Mouse (Mus musculus) bone marrow macrophage, adult 2 months (primary cell): ENCODE measurements around the gene B230118H07Rik. TPM values are rescaled to one million over a fixed set of nuclear protein-coding genes. Genes with fewer than 3 reads are reported as not detected.

Source experiments
- H3K27ac ChIP-seq: 2 replicates; pipeline ENCODE4 v1.5.1; 2012; ENCODE audit warnings: low read depth, low read length; ENCODE audit not compliant: insufficient read depth
- H3K4me1 ChIP-seq: 2 replicates; pipeline ENCODE4 v1.6.1; 2012; ENCODE audit warnings: low read length; ENCODE audit not compliant: control insufficient read depth, insufficient read depth
- H3K4me3 ChIP-seq: 2 replicates; pipeline ENCODE4 v1.5.1; 2012; ENCODE audit warnings: mild to moderate bottlenecking, low read length, moderate library complexity; ENCODE audit not compliant: insufficient read depth
- CTCF ChIP-seq: IDR thresholded peaks from 2 replicates; pipeline ENCODE4 v1.5.1; 2012; ENCODE audit warnings: low read depth, mild to moderate bottlenecking, low read length, moderate library complexity
- POLR2A ChIP-seq: IDR thresholded peaks from 2 replicates; pipeline ENCODE4 v1.6.1; 2012; ENCODE audit warnings: mild to moderate bottlenecking, low read depth, low read length, borderline replicate concordance
- polyA plus RNA-seq: library from polyadenylated mRNA; stranded (reverse); fragments of >200 nt; gene quantifications from 2 replicates; pipeline ENCODE4 v1.2.4, GENCODE M21; 2012; ENCODE audit not compliant: missing spikeins, insufficient read depth, insufficient read length

The B230118H07Rik gene
- polyA plus RNA-seq, 1 experiment, result 24.2 TPM

GRCm38 (mm10) chr2:101592023-101592841 is 57.1 kb downstream of the B230118H07Rik start:
- no peak for TF ChIP-seq CTCF
- no peak for TF ChIP-seq POLR2A
- H3K4me1 ChIP-seq, result no peaks in the 10 kb centered on the region
- no peak overlapping the region for H3K4me3 ChIP-seq
- no peak overlapping the region for H3K27ac ChIP-seq

GRCm38 (mm10) chr2:101591356-101591755 is 58.0 kb downstream of the B230118H07Rik start:
- TF ChIP-seq POLR2A, result no peak
- TF ChIP-seq CTCF, result no peak
- Histone ChIP-seq H3K4me3 (no peak overlapping the region), H3K4me1 (no peaks in the 10 kb centered on the region), H3K27ac (no peak overlapping the region)

GRCm38 (mm10) chr2:101581418-101581817 is 67.9 kb downstream of the B230118H07Rik start:
- Histone ChIP-seq H3K4me3 (no peak overlapping the region), H3K27ac (no peak overlapping the region), H3K4me1 (peaks cover 6% of the 10 kb centered on the region; the same call in 1 of the 2 replicates)
- no peak for TF ChIP-seq CTCF
- TF ChIP-seq POLR2A, result no peak

GRCm38 (mm10) chr2:101580977-101581376 is 68.4 kb downstream of the B230118H07Rik start:
- Histone ChIP-seq H3K4me3 (no peak overlapping the region), H3K27ac (no peak overlapping the region), H3K4me1 (peaks cover 6% of the 10 kb centered on the region; the same call in 1 of the 2 replicates)
- no peak for TF ChIP-seq POLR2A
- no peak for TF ChIP-seq CTCF

- no peak overlapping the region for H3K4me3 ChIP-seq
- H3K27ac ChIP-seq, result no peak overlapping the region
- no peak for TF ChIP-seq CTCF
- no peak for TF ChIP-seq POLR2A
- H3K4me1 ChIP-seq, result peaks cover 6% of the 10 kb centered on the region; the same call in 1 of the 2 replicates
Observed at GRCm38 (mm10) chr2:101580428-101580827, 68.9 kb downstream of the B230118H07Rik start.

GRCm38 (mm10) chr2:101580027-101580426 is 69.3 kb downstream of the B230118H07Rik start:
- no peak overlapping the region for H3K4me3 ChIP-seq
- H3K4me1 ChIP-seq, result peaks cover 6% of the 10 kb centered on the region; the same call in 1 of the 2 replicates
- TF ChIP-seq POLR2A (no peak), CTCF (no peak)
- H3K27ac ChIP-seq, result no peak overlapping the region

GRCm38 (mm10) chr2:101577243-101577642 is 72.1 kb downstream of the B230118H07Rik start:
- H3K27ac ChIP-seq, result no peak overlapping the region
- TF ChIP-seq POLR2A, result no peak
- TF ChIP-seq CTCF, result no peak
- H3K4me3 ChIP-seq, result no peak overlapping the region
- peaks cover 6% of the 10 kb centered on the region; the same call in 1 of the 2 replicates for H3K4me1 ChIP-seq

- H3K4me1 ChIP-seq, result no peaks in the 10 kb centered on the region
- no peak overlapping the region for H3K4me3 ChIP-seq
- H3K27ac ChIP-seq, result no peak overlapping the region
- no peak for TF ChIP-seq POLR2A
- no peak for TF ChIP-seq CTCF
Observed at GRCm38 (mm10) chr2:101569230-101569629, 80.1 kb downstream of the B230118H07Rik start.

- no peaks in the 10 kb centered on the region for H3K4me1 ChIP-seq
Observed at GRCm38 (mm10) chr2:101567490-101567889, 81.8 kb downstream of the B230118H07Rik start.

GRCm38 (mm10) chr2:101563776-101564175 is 85.6 kb downstream of the B230118H07Rik start:
- Histone ChIP-seq H3K4me1 (no peaks in the 10 kb centered on the region), H3K27ac (no peak overlapping the region), H3K4me3 (no peak overlapping the region)
- TF ChIP-seq CTCF (no peak), POLR2A (no peak)

More at GRCm38 (mm10) chr2:101567490-101567889, 81.8 kb downstream of the B230118H07Rik start:
- H3K4me3 ChIP-seq, result no peak overlapping the region
- TF ChIP-seq POLR2A (no peak), CTCF (no peak)
- no peak overlapping the region for H3K27ac ChIP-seq

GRCm38 (mm10) chr2:101563206-101563605 is 86.1 kb downstream of the B230118H07Rik start:
- no peaks in the 10 kb centered on the region for H3K4me1 ChIP-seq
- TF ChIP-seq POLR2A (no peak), CTCF (no peak)
- no peak overlapping the region for H3K4me3 ChIP-seq
- no peak overlapping the region for H3K27ac ChIP-seq
